Mouse (Mus musculus): ENCODE results near the gene Mmp10. TPM values are rescaled to one million over a fixed set of nuclear protein-coding genes. Genes with fewer than 3 reads are reported as not detected.

The Mmp10 gene
- polyA plus RNA-seq, 2 experiments from 2014 or later = not detected

Other genes with a start within 250 kb of the Mmp10 start
- gene Mmp13, start 229.8 kb upstream of the Mmp10 start, polyA plus RNA-seq (2017; shearing (Covaris generic)) = not detected
- gene Mmp12, start 158.0 kb upstream of the Mmp10 start, polyA plus RNA-seq (2017; shearing (Covaris generic)) = not detected
- gene Mmp1b, start 114.3 kb upstream of the Mmp10 start, polyA plus RNA-seq (2017; shearing (Covaris generic)) = not detected
- gene Mmp3, start 56.5 kb upstream of the Mmp10 start, polyA plus RNA-seq (2017; shearing (Covaris generic)) = not detected
- gene Mmp8, start 56.1 kb downstream of the Mmp10 start, polyA plus RNA-seq (2017; shearing (Covaris generic)) = under 1 TPM in 1 of 2 experiments, not detected in 1; 0.19 TPM
- gene Mmp27, start 69.0 kb downstream of the Mmp10 start, polyA plus RNA-seq (2017; shearing (Covaris generic)) = not detected
- not detected for gene Mmp20, start 125.9 kb downstream of the Mmp10 start, polyA plus RNA-seq (2017; shearing (Covaris generic))
- gene Mmp7, start 189.7 kb downstream of the Mmp10 start, polyA plus RNA-seq (2017; shearing (Covaris generic)) = not detected

Measured in activated CD4-positive, CD25-positive, alpha-beta regulatory T cell, adult 4 months (primary cell).